Mouse (Mus musculus) liver, embryonic 14.5 days (tissue): ENCODE measurements around the gene Chd1l.

ENCODE experiments used
- CTCF ChIP-seq: IDR thresholded peaks from 2 replicates; pipeline ENCODE4 v1.5.1; 2016; ENCODE audit warnings: antibody characterized with exemption, low read depth, control low read depth
- EP300 ChIP-seq: IDR thresholded peaks from 2 replicates; pipeline ENCODE4 v1.6.1; 2016; ENCODE audit warnings: antibody characterized with exemption, low read depth

DNA sequence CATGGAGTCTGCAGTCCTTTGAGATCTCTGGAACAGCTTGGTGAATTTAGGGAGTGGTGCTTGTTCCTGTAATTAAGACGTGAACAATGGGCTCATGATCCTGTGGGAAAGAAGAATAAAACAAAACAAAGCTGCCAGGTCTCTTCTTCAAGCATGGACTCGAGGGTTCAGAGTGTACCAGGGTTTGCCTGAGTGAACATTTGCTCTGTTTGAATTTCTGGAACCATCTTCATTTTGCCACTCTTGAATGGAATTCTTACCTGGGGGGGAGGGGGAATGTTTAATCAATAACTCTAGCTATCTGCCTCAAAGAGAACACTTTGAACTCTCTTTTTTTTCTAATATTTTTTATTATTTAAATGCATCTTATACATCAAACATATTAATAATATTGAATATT is 14.6 kb upstream of the Chd1l start:
- no peak for TF ChIP-seq CTCF
- no peak for TF ChIP-seq EP300
